Mouse (Mus musculus): ENCODE measurements at regions not wholly inside any gene's neighbourhood (a gene's known extent, or its start where the extent isn't known, plus 50 kb on each side); places are given as distances from the start of the nearest gene placed in this dataset.

- TF ChIP-seq CTCF (IDR thresholded peaks at IDR 0.05; ENCODE audit: borderline replicate concordance, insufficient read depth, low read depth, low read length) (no peak), POLR2A (IDR thresholded peaks at IDR 0.05; ENCODE audit: borderline replicate concordance, insufficient read depth, low read length) (no peak)
Observed at GRCm38 (mm10) chr7:35988449-35989109, 185.8 kb upstream of the Zfp507 start.
